Mouse (Mus musculus) Muller cell, postnatal 12 days (primary cell): ENCODE data around the gene Crip1.
A peak's percentile ranks its signal among the peaks of the same experiment; 100 is the strongest.

Experiments
- DNase-seq: peaks from one replicate; pipeline ENCODE4 v3.0.0-alpha.2; 2015; ENCODE audit errors: inconsistent ontology term

Crip1 gene

DNA sequence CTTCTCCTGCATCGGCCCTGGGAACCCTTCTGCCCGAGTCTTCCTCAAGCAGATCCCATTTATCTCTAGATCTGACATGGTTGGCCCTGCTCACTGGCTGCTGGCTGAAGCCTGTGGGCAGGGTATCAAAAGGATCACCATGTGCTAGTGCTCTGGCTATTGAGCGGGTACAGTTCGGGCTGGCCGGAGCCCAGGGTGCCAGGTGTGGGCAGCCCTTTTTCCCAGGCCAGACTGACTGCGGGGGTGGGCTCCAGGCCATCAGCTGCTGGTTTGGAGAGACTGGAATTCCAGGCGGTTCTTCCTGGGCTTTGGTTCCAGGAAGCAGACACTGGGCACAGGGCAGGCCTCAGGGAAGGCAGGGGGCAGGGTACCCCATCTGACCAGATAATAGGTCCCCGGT is 1.4 kb downstream of the Crip1 start:
- peak; percentile 91 for DNase-seq

DNA sequence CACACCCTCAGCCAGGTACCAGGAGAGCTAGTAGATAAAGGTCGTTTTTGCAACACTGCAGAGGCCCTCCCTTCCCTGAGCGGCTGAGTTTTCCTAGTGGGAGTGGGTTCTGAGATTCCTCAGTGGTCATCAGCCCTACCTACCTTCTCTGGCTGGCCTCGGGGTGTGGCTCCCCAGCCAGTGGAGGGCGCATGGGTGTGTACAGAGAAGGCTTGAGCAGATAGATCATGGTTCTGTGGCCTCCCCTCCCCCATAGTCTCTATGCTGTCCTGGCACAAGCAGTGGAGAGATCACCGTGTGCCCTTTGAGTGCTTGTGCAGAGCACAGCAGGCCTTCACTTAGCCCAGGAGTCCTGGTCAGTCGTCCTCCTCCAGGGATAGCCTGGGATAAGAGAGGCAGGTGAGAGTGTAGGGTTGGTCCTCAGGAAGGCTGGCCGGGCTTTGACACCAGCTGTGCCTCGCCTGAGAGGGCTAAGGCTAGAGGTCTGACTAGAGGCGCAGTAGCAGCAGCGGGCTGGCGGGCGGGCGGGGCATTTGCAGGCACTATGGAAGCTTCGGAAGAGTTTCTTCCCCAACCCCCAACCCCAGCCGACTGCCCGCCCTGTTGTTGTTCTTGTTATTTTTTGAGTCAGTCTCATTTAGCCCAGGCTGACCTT is 2.4 kb downstream of the Crip1 start:
- DNase-seq = no peak

DNA sequence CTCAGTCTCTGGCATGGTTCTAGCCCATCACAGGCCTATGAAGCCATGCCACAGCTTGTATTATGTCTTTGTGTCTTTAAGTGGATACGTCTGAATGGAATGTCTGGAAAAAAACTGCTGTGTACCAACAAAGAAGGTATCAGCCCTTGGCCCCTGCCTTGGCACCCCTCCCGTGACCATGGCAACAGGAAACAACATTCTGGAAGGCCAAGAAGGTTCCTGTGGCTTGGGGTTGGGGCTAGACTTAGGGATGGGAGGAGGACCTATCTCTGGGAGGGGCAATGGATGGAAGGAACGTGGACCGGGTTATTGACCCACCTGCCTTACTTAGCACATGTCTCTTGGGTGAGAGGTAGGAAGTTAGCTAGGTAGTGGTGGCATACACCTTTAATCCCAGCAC is 3.2 kb downstream of the Crip1 start:
- peak; percentile 89 for DNase-seq

DNA sequence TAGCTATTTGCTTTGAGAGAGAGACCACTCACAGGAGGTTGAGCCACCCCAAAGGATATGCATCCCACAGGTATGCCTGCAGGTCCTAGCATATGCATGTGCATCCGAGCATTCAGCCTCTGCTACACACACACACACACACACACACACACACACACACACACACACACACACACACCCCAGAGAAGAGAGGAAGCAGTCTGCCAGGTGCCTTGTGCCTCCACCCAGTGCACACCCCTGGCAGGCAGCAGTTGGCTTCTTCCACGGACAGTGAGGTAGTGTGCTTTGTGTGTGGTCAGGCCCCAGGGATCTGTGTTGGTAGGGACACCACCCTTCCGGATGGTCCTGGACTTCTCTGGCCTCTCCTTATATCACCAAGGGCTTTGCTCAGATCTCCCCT is 3.8 kb downstream of the Crip1 start:
- DNase-seq = no peak

DNA sequence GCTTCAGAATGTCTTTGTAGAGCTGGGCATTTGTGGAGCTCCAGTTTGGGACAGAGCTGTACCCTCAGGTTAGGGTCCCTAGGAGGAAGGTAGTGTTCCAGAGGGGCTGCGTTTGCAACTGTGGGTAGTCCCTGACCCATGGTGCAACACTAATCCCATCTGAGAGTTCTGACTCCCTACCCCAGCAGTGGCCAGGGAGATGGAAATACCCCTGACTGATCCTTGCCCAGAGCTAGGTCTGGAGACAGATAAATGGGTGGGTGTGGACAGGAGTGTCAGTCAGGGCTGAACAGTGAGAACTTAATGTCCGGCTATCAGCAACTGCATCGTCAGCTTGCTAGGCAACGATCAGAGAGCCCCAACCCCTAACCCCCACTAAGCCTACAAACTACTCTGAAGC is 4.5 kb downstream of the Crip1 start:
- no peak for DNase-seq

DNA sequence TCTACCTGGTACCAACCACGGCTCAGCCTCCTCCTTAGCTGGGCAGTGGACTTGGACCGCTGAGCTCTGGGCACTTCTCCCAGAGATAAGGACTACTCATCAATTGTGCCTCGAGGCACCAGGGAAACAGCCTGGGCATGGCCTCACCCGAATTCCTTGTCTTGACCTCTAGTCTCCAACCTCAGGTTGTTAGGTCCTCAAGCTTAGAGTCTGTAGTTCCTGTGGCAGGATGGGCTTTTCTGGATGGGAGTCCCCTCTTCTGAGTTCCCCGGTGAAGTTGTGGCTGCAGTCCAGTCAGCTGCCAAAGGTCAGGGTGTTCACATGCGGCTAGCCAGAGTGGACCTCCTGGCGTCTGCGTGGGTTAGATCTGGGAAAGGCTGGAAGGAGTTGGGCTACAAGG is 4.9 kb downstream of the Crip1 start:
- DNase-seq = no peak

DNA sequence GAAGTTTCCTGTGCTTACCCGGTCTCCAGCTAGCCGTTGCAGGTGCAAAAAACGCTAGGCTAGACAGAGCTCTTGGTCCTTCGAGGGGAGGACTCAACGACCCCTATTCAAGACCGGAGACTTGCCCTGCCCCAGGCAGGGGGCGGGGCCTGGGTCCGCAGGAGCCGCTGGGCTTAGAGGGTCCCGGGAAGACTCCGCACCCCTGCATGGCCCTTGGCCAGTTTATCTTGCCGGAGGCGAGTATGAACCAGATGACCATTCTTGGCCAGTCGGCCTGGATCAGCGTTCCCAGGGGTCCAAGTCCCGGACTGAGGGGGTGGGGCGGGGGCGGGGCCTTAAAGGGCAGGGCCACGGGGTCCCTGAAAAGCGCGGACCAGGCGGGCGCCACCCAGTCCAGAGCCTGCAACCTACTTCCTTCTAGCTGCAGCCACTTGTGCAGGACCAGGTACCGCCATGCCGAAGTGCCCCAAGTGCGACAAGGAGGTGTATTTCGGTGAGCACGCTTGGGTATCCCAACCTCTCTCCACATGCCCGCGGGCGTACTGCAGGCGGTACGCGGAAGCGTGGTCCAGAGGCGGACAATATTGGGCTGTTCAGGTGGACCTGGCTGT is 5.7 kb downstream of the Crip1 start:
- no peak for DNase-seq

DNA sequence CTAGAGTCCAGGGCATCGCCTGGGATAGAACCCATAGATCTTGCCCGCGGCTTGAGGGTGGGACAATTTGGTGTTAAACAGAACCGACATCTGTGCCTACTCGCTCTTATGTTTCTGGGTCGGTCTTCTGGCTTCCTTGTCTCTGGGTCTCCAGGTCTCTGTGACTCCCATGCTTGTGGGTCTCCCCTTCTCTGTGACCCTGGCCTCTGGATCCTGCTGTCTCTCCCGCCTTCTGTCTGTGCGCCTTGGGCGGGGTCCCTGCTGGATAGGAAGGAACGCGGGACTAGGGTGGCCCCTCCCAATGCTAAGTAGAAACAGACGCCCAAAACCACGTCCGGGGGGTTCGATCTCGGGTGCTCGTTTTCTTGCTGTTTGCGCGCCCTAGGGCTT is 6.2 kb downstream of the Crip1 start:
- no peak for DNase-seq

DNA sequence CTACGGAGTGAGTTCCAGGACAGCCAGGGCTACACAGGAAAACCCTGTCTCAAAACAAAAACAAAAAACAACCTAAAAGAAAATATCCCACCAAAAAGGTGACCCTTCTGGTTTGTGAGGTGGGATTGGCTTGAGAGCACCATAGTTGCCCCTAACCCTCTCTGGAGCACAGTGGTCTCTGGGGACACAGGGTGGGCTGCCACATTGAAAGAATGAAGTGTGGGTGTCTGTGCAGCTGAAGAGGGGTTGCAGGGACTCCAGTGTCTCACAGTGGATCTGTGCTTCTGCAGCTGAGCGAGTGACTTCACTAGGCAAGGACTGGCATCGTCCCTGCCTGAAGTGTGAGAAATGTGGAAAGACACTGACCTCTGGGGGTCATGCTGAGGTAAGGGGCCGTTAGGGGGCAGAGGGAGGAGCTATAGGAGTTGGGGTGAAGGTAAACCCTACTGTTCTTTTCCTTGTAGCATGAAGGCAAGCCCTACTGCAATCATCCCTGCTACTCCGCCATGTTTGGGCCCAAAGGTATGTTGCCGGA is 6.9 kb downstream of the Crip1 start:
- DNase-seq = no peak

DNA sequence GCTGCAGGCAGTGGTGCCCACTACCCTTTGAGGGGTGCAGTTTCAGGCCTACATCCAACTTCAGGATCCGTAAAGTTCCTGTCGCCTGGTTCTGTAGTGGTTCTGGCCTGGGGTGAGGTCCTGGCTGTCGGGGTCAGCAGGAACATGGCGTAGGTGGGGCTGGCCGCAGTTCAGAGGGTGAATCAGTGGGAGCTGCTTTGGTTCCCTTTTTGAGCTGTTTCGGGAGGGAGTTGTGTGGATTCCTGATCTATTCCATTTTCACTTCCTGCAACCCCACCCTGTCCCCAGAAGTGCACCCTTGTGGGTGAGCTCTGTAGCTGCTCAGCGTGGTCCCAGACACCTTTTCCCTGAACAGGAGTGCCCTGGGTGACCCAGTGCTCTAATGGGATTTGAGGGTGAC is 7.9 kb downstream of the Crip1 start:
- no peak for DNase-seq

DNA sequence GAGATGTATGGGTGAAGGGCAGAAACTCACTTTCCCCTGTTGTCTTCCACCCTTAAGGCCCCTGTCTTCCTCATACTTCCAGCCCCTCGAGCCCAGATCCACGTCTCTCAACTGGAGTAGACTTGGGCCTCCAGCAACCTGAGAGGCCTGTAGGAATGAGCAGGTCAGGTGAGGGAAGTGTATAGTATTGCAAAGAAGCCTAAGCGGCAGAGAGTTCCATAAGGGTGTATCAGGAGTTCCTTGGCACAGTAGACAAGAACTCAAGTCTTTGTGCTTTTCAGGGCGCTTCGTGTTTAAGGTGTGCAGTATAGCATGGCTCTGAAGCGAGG is 8.6 kb downstream of the Crip1 start:
- no peak for DNase-seq

DNA sequence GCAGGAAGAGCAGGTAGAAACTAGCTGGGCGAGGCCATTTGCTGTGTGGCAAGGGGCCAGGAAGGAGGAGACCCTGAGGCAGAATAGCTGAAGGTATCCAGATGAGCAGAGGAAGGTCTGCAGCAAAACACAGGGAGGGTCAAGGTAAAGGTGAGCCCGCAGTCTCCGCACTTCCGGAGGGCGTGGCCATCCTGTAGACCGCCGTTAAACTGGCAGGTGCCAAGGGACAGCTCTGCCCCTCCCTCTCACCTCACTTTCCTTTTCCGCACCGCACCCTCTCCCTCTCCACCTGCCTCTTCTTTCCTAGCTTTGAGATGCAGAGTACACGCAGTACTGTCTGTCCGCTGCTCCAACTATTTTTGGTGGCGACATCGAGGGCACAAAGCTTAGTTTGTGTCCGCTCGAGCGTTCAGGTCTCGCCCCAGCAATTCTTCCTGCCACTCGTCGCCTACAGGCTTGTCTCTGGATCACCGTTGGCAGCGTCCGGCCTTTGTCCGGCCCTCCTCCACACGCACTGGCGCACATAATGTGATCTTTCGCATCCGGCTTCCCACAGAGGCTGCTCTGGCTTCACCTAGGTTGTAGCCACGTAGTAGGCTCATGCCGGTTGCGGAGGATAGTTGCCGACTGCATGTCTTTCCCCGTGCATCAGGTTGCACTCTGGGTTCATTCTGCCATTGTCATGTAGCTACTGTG is 9.1 kb downstream of the Crip1 start:
- peak; percentile 85 for DNase-seq

DNA sequence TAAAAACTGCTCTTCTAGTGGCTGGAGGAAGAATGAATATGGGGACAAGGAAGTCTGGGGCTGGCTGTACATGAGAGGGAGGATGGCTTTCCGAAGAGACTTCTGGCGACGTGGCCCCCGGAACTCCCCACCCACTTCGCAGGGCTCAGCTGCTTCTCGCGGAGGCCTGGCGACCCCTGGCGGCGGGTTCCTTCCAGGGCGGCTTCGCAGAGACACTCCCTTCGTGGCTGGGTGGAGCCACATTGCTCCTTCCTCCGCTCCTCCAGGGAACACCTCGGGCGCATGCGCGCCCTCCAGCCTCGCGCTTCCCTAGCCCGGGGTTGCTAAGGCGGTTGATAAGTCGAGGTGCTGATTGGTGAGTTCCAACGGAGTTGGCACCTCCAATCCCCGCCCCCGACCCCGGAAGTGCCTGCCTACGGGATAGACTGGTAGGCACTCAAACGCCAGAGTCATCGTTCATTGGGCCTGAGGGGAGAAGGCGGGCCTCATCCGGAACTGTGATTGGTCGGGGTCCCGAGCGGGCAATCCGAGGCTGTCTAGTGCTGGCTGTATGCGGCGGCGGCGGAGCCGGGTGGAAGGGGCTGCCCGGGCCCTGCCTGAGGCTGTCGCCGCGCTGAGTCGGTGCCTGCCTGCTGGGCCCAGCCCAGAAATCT is 9.9 kb downstream of the Crip1 start, which contains the start of gene Tedc1:
TSS of gene Tedc1 (plus strand) at position 535 of the 653 bp plus-strand sequence.
- peak; percentile 100 for DNase-seq

DNA sequence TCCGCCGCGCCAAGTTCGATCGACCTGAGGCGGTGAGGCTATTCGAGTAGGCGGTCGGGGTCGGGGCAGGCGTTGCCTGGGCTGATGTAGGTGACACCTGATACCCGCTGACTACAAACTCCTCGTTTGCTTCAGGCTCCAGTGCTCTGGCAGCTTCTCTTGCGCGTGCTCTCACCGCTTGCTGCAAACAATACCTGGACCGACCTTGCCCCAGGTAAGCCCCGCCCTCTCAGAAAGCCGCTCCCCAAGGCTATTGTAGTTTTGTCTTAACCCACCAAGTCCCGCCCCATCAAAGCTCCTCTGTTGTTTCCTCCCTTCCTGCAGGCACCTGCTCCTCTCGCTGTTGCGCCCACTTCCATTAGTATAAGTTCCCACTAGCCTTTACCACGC is 10.4 kb downstream of the Crip1 start:
- DNase-seq = no peak

DNA sequence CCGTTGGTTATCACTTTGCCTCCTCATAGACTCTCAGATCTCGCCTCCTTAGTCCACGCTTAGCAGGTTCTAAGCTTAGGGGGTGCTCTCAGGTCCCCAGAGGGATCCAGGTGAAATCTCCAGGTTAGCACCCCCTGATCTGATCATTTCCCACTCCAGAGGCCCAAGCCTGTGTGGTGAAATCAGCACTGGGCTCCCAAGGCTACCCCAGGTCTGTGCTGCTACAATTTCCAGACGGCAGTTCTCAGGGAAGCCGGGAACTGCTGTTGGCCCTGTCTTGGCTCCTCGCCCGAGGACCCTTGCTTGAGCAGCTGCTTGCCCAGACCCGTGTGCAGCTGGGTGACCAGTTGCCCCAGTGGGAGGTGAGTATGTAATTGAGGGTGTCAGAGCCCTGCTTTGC is 10.9 kb downstream of the Crip1 start:
- DNase-seq = no peak

DNA sequence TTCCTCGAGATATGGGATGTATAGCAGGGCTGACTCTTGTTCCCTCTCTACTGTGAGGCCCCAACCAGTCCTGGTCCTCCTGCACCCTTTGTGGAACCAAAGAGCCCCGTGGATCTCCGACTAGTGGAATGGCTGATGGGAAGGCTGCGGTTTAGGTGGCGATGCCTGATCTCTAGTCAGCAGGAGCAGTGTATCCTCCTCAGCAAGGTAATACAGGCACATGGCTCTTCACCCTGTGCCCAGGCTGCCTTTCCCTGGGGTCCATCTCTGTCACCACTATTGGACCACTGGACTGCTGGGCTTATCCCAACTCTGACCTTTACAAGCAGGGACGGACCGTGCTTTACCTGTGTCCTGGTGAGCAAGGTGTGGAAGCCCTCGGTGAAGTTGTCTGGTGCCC is 11.4 kb downstream of the Crip1 start:
- DNase-seq = no peak

DNA sequence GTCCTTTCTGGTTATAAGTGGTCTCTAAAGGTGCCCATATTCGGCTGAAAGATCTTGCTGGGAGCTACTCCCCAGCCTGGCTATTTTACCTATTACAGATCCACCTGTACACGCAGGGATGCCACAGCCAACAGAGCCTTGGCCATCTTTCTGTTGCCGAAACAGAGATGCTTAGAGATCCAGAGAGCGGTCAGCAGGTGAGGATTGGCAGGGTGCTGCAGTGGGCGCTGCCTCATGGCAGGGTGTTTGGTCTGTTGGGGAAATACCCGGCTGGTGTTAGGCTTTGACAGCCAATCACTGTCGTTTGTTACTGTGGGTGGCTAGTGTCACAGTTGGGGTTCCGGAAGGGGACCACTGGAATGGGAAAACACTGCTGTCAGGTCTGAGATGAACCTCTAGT is 11.9 kb downstream of the Crip1 start:
- no peak for DNase-seq

DNA sequence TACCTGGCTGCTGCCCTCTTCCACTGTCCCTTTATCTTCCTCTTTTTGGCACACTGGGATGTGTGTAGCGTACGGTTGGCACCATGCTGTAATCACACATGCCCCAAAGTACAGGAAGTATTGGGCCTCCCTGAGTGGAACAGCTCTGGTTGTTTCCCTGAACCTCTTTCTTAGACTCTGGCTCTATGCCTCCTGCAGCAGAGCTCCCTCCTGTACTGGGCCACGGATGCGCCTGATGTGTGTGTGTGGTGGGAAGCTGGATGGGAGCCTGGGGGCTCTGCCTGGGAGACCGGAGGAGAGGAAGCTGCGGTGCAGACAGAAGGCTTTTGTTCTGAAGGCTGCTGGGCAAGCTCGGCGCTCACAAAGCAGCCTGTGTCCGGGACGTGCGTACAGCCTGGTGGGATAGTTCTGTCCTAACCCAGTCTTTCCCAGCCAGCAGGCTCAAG is 17.5 kb downstream of the Crip1 start:
- peak; percentile 92 for DNase-seq

DNA sequence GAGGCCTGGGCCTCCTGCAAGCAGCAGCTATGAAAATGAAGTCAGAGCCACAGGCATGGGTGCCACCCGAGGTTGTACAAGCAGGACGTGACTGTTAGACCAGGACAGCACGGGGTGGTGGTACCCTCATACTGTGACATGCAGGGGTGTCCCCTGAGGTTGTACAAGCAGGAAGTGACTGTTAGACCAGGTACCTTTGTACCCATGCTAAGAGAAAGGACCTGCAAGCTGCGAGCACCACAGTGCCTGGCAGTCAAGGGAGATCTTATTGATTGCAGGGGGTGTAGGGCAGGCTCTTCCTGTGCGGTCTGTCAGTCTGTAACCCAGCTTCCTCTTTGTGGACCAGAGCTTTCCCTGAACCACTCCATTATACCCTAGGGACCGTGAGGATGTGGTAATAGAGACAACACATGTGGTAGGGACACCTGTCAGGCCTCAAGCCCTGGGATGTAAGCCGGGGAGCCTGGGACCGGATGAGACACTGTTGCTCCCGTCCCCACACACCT is 22.0 kb downstream of the Crip1 start:
- DNase-seq = no peak

DNA sequence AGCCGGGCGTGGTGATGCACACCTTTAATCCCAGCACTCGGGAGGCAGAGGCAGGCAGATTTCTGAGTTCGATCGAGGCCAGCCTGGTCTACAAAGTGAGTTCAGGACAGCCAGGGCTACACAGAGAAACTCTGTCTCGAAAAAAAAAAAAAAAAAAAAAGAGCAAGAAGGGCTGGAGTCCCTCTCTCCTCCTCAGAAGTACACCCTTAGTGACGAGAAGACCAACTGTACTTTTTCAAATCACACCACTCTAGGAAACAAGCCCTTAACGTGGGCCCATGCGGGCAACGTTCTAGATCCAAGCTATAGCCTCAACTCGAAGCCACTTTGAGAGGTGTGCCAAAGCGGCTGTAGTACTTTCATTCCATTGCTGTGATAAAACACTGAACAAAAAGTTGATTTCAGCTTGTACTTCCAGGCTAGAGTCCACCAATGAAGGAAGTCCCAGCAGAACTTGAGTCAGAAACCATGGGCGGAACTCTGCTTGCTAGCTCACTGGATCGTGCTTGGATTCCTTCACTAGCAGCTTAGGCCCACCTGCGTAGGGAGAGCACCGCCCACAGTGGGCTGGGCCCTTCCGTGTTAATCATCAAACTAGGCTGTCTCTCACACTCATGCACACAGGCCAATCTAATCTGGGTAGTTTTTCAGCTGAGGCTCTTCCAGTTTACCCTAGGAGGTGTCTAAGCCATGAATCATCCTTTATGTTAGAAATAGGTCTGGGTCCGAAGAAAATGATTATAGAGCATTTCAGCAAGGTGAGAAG is 31.0 kb downstream of the Crip1 start:
- no peak for DNase-seq

DNA sequence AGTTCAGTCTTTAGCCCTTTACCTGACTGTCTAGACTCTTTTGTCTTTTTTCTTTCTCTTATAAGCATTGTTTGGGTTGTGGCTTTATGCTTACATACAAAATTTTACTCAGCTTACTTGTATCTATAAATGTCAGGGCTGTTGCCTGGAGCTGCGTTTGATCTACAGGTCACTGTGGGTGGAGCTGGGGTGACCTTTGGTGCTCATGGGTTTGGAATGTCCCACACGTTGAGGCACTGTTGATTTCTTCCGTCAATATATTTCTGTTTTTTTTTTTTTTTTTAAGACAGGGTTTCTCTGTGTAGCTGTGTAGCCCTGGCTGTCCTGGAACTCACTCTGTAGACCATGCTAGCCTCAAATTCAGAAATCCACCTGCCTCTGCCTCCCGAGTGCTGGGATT is 34.9 kb downstream of the Crip1 start:
- no peak for DNase-seq

DNA sequence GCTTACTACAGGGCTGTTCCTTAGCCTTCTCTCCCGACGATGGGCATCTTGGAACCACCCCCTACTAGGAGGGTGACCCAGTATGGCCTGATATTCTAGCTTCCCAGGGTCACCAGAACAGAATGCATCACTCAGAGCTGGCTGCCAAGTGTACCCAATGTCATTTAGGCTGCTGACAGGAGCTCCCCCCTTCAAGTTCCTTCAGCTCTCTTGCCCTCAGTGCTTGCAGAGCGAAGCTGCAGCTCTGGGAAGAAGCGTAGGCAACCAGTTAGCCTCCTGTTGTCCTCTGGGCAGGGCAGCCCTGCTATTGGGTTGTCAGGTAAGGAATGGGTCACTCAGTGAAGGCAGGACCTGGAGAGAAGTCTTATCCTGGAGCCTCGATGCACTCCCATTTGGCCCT is 38.8 kb downstream of the Crip1 start:
- DNase-seq = no peak
